Mouse (Mus musculus) bone marrow, adult 2 months (tissue): ENCODE results near the gene Naa20. TPM values are rescaled to one million over a fixed set of nuclear protein-coding genes. Genes with fewer than 3 reads are reported as not detected.

ENCODE experiments used
- H3K27ac ChIP-seq: fragments of 200-500 bp; 2 replicates; pipeline ENCODE4 v1.5.1; 2012; ENCODE audit warnings: low read depth, mild to moderate bottlenecking, control low read depth, inconsistent platforms, low read length; ENCODE audit not compliant: control insufficient read depth, poor library complexity, insufficient read depth
- H3K4me1 ChIP-seq: fragments of 200-500 bp; 2 replicates; pipeline ENCODE4 v1.6.1; 2011; ENCODE audit warnings: low read length; ENCODE audit not compliant: control insufficient read depth, insufficient read depth
- H3K4me3 ChIP-seq: fragments of 200-500 bp; replicated peaks from 2 replicates; pipeline ENCODE3; 2011; ENCODE audit warnings: mild to moderate bottlenecking, low read depth, low read length, control low read depth; ENCODE audit not compliant: control insufficient read depth
- CTCF ChIP-seq: fragments of 200-500 bp; IDR thresholded peaks from 2 replicates; pipeline ENCODE4 v1.5.1; 2011; ENCODE audit warnings: low read length, control low read depth; ENCODE audit not compliant: control insufficient read depth, insufficient read depth
- POLR2A ChIP-seq: fragments of 200-500 bp; IDR thresholded peaks from 2 replicates; pipeline ENCODE4 v1.6.1; 2011; ENCODE audit warnings: low read depth, mild to moderate bottlenecking, control low read depth, low read length, borderline replicate concordance; ENCODE audit not compliant: control insufficient read depth
- WGBS: fragments of 180-500 bp; shearing (Covaris S2); methylation state at CpG from one replicate; pipeline ENCODE4 v1.1.7; 2018; 5-methylcytosine and 5-hydroxymethylcytosine counted together
- polyA plus RNA-seq: library from polyadenylated mRNA; stranded (reverse); fragments of >200 nt; gene quantifications from 2 replicates; pipeline ENCODE4 v1.2.4, GENCODE M21; 2011; ENCODE audit warnings: low replicate concordance; ENCODE audit not compliant: missing spikeins, insufficient read depth, insufficient read length

Gene Naa20
- polyA plus RNA-seq, 1 experiment, result 37.3 TPM

- no peak overlapping the region for H3K27ac ChIP-seq
- WGBS, result 92% methylated on average over 8 of the region's 8 CpGs
- no peaks in the 10 kb centered on the region for H3K4me1 ChIP-seq
- TF ChIP-seq CTCF (no peak), POLR2A (no peak)
- no peak overlapping the region for H3K4me3 ChIP-seq
These were observed 19.2 kb downstream of the Naa20 start for GRCm38 (mm10) chr2:145920941-145921650.

- Histone ChIP-seq H3K27ac (peak within 1 kb of the TSS; percentile 37), H3K4me3 (peak within 1 kb of the TSS; percentile 98), H3K4me1 (no peaks in the 10 kb centered on the region; the same call in 1 of the 2 replicates)
- WGBS, result under 1% methylated on average over 61 of the region's 61 CpGs
- TF ChIP-seq POLR2A (peak; percentile 49; the same call in 1 of the 2 replicates), CTCF (no peak)
These were observed 32.7 kb downstream of the Naa20 start, which contains the start of the genes Cfap61 and Crnkl1 for GRCm38 (mm10) chr2:145934339-145935231. TSS of gene Cfap61 (plus strand) at chr2:145934784. TSS of gene Crnkl1 (minus strand) at chr2:145935014.

- TF ChIP-seq POLR2A, result no peak
- TF ChIP-seq CTCF, result no peak
- H3K27ac ChIP-seq, result no peak overlapping the region
- WGBS, result 75% methylated on average over 8 of the region's 8 CpGs
- H3K4me1 ChIP-seq, result no peaks in the 10 kb centered on the region; the same call in 1 of the 2 replicates
- no peak overlapping the region for H3K4me3 ChIP-seq
These were observed 35.1 kb downstream of the Naa20 start for GRCm38 (mm10) chr2:145936975-145937374.

GRCm38 (mm10) chr2:145941403-145941802 is 39.5 kb downstream of the Naa20 start:
- 52% methylated on average over 3 of the region's 3 CpGs for WGBS
- TF ChIP-seq POLR2A (no peak), CTCF (no peak)
- Histone ChIP-seq H3K4me1 (no peaks in the 10 kb centered on the region), H3K27ac (no peak overlapping the region), H3K4me3 (no peak overlapping the region)

- H3K4me3 ChIP-seq, result no peak overlapping the region
- H3K27ac ChIP-seq, result no peak overlapping the region
- WGBS, result 77% methylated on average over 3 of the region's 3 CpGs
- TF ChIP-seq POLR2A (no peak), CTCF (no peak)
- no peaks in the 10 kb centered on the region for H3K4me1 ChIP-seq
These were observed 42.4 kb downstream of the Naa20 start for GRCm38 (mm10) chr2:145944286-145944685.

- Histone ChIP-seq H3K27ac (no peak overlapping the region), H3K4me3 (no peak overlapping the region), H3K4me1 (no peaks in the 10 kb centered on the region)
- no peak for TF ChIP-seq CTCF
- TF ChIP-seq POLR2A, result no peak
- 83% methylated on average over 7 of the region's 7 CpGs for WGBS
These were observed 46.6 kb downstream of the Naa20 start for GRCm38 (mm10) chr2:145948402-145948954.

- Histone ChIP-seq H3K4me3 (no peak overlapping the region), H3K27ac (no peak overlapping the region), H3K4me1 (no peaks in the 10 kb centered on the region)
- no peak for TF ChIP-seq POLR2A
- TF ChIP-seq CTCF, result no peak
- WGBS, result 71% methylated on average over 11 of the region's 11 CpGs
These were observed 47.7 kb downstream of the Naa20 start for GRCm38 (mm10) chr2:145949475-145950068.
